Mouse (Mus musculus): ENCODE results near the gene Gm17651. TPM values are rescaled to one million over a fixed set of nuclear protein-coding genes. Genes with fewer than 3 reads are reported as not detected.
A peak's percentile ranks its signal among the peaks of the same experiment; 100 is the strongest.

Gene Gm17651
- total RNA-seq, 2 experiments from 2014 or later: not detected

GRCm38 (mm10) chr3:97678416-97678815, 3.9 kb upstream of the Gm17651 start:
- DNase-seq: no peak

- no peak for DNase-seq
Observed at GRCm38 (mm10) chr3:97676126-97676525, 1.6 kb upstream of the Gm17651 start.

DNA sequence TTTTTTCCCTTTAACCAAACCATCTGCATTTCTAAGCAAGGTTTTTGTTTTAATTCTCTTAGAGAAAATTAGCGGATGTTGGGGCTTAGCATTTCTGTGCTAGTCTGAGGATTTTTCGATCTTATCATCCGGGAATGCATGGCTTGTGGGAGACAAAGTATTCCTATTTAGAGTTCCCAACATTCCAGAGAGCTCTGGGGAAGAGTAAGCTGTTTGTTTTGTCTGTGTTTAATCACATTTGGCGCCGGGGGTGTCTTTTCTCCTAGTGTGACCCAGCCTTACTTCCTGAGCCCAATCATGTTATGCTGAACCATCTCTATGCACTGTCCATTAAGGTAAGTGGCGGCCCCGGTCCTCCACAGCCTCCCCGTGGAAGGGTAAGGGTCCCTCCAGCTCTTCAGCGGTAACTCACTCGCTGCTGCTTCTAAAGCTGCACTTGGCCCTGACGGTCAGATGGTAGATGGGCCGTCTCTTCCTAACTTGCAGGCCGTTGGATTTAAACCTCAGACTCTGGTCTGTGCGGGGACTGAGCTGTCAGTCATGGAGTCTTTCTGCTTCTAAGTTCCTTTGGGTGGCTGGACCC, 7.3 kb downstream of the Gm17651 start:
- DNase-seq: no peak

- no peak for DNase-seq
Observed at GRCm38 (mm10) chr3:97666154-97666553, 8.3 kb downstream of the Gm17651 start.

DNA sequence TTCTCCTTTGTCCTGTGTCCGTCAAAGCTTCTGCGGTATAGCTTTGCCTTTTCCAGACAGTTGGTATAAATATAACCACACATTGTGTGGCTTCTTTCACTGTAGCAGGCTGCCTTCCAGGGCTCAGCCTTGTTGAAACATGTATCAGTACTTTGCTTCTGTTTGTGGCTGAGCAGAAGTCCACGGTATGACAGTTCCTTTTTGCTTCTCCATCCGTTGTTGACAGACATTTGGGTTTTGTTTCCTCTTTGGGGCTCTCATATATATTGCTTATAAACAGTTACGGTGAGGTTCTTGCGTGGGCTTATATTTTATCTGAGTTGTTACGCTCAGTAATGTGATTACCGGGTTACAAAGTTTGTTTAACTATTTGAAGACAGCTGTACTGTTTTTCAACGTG, 9.0 kb downstream of the Gm17651 start:
- no peak for DNase-seq

- no peak for DNase-seq
Observed at GRCm38 (mm10) chr3:97661206-97661605, 13.3 kb downstream of the Gm17651 start.

DNA sequence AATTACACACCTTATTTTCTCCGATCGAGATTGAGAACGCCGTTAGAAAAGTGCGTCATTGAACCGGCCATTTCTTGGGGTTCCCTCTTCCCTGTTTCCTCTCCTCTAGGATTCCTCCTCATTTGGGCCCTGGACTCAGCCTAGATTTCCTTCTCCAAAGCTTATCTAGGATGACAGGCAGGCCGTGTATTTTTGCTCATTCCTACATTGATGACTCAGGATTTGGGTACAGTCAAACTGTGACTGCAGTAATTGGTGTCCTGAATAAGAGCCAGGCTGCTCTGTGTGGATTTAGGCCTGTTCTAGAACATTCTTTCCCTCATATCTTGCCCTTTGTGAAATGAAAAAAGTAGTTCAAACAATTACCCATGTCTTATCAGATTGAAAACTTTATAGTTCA, 14.7 kb downstream of the Gm17651 start:
- DNase-seq: no peak

DNA sequence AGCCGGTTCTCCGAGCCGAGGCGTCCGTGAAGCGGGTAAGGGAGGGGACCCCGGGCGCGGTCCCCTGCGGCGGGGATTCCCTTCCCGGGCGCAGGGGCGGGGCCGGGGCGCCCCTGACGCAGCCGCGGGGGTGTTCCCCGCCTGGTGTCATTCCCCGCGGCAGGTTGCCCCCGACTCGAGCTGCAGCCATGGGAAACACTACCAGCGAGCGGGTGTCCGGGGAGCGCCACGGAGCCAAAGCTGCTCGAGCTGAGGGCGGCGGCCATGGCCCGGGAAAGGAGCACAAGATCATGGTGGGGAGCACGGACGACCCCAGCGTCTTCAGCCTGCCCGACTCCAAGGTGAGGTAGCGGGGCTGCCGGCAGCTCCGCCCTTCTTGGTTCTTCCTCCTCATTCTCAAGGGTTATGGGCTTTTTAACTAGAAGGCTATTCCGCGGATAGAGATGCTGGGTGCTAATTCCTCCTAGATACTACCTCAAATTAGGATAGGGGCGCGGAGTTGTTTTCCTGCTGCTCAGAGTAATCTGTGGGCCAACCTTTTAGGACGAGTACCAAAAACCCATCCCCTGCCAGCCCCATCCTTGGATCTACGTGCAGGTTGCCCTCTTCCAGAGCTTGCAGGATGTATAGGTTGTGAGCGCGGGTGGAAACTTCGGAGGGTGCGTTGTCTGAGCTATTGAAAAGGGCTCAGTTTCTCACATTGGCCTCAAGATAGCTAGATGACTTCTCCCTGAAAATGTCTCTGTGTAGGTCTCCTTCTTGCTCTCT, 15.9 kb downstream of the Gm17651 start:
- DNase-seq: no peak

DNA sequence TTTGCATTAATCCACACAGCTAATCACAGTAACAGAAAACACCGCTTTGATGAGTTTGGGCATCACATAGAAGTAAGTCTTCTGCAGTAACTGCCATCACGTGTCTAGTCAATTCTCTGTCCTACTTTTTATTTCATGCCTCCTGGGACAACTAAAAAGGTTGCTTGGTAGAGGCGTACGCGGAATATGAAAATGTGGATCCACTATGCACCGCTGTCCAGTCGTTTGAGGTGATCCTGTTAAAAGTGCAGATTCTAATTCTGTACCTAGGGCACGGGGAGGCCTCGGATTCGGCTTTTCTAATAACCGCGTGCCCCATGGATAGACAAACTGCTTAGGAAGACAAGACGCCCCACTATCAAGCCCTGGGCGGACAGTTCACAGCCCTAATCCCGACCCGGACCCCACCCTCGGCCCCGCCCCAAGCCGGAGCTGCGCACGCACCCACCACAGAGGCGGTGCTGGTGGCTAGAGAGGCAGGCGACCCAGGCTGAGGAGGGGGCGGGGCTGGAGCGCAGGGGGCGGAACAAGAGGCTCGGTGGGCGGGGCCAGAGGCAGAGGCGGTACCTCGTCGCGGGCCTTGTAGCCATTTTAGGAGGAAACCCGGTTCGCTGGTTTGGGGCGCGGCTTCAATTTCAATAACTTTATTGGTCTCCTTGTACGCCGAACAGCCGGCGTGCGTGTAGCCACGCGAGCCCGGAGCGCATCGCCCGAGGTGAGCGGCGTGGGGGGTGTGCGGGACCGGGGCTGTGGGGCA, 16.7 kb downstream of the Gm17651 start, which contains the start of gene Prkab2:
Gene Prkab2 (plus strand): TSS at position 539 of the 757 bp plus-strand sequence.
- DNase-seq: peak; percentile 100

- DNase-seq: no peak
Observed at GRCm38 (mm10) chr3:97654901-97655300, 19.6 kb downstream of the Gm17651 start.

GRCm38 (mm10) chr3:97653781-97654180, 20.7 kb downstream of the Gm17651 start:
- no peak for DNase-seq

DNA sequence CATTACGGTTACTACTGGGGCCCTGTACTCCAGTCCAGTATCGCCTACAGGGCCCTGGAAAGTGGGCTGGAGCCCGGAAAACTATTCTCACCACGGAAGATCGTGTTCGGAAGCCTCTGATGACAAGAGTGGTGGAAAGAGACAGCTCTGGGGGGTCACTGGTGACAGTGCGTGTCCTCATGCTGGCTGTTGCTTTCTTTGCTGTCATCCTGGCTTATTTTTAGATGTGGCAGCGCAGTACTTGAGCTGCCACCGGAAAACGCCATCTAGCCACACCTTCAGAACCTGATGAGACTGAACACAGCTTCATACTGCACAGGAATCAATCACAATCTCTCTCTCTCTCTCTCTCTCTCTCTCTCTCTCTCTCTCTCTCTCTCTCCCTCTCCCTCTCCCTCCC, 22.9 kb downstream of the Gm17651 start:
- no peak for DNase-seq

DNA sequence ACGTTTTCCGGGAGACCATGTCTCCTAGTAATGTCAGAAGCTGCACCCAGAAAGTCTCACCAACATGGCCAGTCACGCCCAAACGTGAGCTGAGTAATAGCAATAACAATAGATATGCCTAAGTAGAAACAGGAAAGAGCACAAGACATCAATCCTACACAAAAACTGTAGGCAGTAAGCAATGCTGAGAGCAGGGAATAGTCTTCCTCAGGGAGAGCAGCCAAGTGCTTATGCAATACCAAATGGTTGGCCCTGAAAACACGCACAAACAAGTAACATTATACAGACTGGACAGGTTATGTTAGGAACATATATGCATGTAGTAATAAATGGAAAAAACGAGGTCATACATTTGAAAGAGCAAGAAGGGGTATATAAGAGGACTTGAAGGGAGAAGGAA, 25.0 kb downstream of the Gm17651 start:
- no peak for DNase-seq

DNA sequence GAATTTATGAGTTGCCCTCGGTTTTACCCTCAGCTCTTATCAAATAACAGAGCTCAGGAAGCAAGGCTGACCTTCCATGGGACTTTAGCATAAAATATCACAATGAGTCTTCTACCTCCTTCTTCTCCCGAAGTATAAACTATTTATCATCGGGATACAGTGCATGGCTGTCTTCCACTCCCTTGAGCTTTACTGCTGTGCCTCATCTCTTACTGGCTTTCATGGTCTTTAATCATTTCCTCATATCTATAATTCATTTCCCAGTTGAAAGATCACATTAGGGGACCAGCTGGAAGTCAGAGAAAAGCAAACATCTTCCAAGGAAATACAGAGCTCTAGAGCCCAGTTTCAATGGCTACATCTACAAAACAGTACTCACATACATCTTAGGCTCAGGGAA, 25.5 kb downstream of the Gm17651 start:
- no peak for DNase-seq

DNA sequence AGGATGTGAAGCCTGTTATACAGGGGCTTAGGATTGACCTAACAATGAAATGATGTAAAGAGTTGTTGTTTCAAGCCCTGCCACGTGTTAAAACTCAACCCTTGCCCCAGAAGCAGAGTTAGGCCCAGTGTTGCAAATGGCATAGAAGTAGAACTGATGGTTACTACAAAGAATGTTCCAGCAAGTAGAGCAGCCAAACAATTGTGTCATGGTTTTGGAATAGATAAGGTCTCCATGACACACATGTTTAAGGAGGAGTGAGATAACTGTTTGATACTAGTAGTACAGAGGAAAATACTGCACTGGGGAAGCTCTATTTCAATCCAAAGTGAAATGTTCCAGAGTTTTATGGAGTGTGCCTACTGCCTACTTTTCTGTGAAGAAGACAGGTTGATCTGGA, 26.0 kb downstream of the Gm17651 start:
- DNase-seq: no peak

DNA sequence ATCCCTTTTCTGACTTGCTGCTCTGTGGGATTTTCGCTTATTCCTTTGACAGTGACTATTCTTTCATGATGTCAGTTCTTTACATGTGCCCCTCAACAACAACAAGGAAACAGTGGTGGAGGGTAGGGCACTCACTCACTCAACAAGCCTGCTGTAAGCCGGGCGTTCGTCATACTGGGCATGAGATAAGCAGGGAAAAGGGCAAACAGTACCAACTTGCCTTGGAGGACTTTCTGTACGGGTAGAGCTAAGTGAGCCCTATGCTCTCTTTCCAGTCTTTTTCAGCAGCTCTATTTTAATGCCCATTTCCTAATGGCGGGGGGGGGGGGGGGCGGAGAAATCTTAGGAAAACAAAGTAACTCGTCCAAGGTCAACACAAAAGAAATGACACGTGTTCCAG, 32.5 kb downstream of the Gm17651 start:
- DNase-seq: no peak

DNA sequence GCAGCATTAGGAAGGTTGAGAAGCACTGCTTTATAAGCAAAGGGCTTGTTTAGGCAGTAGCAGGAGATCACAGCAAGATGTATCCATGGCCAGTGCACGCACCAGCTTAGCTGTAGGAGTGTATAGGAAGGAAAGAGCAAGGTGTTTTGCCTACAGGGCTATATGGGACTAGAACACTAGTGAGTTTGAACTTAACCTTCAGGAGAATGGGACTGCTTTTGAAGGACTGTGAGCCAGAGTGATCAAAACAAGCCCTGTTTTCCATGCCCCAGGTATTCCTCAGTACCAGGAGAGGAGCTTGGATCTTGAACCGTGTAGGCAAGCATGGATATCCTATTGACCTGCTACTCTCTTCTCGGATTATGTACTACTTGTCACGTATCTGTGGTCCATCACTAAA, 33.1 kb downstream of the Gm17651 start:
- no peak for DNase-seq

- peak; percentile 64 for DNase-seq
Observed at GRCm38 (mm10) chr3:97634288-97634761, 40.2 kb downstream of the Gm17651 start.

DNA sequence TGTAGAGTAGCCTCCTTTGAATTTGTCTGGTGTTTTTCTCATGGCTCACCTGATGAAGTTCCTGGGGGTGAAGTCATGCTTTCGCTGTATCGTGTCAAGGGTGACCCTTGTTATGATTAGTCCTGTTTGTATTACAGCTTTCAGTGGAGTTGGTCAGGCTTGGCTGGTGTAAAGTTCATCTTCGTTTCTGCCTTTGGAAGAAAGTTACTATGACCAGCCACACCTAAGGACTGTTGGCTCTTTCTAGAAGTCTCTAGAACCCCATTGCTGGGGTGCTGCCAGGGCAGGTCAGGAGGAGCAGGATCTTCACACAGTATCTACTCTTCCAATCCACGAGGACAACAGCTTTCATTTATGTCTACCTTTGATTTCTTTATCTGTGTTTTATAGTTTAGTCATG, 41.0 kb downstream of the Gm17651 start:
- DNase-seq: no peak

GRCm38 (mm10) chr3:97631258-97631860, 43.1 kb downstream of the Gm17651 start:
- DNase-seq: no peak

- DNase-seq: no peak
Observed at GRCm38 (mm10) chr3:97630746-97631145, 43.7 kb downstream of the Gm17651 start.

- no peak for DNase-seq
Observed at GRCm38 (mm10) chr3:97629941-97630340, 44.6 kb downstream of the Gm17651 start.

Measured in gastrocnemius, postnatal 10 days (tissue).